Mouse (Mus musculus) myocyte (in vitro differentiated cells): Measurements from ENCODE around the gene Kctd17.

Experiments
- CEBPB ChIP-seq: IDR thresholded peaks from 2 replicates; pipeline ENCODE4 v1.6.1; 2011; ENCODE audit warnings: mild to moderate bottlenecking, moderate library complexity; ENCODE audit not compliant: poor library complexity, insufficient read depth, severe bottlenecking
- E2F4 ChIP-seq: IDR thresholded peaks from one replicate; pipeline ENCODE4 v1.6.1; 2011; ENCODE audit warnings: mild to moderate bottlenecking, control low read depth, moderate library complexity; ENCODE audit not compliant: insufficient read depth
- MAX ChIP-seq: IDR thresholded peaks from one replicate; pipeline ENCODE4 v1.6.1; 2011; ENCODE audit warnings: low read depth, mild to moderate bottlenecking, control low read depth
- MYOD1 ChIP-seq, 3 experiments: IDR thresholded peaks; one replicate each; pipeline ENCODE4 v1.6.1; 2011; ENCODE audit warnings: control low read depth in 2 of 3, low read depth in 2 of 3, mild to moderate bottlenecking in 2 of 3, moderate library complexity in 1 of 3; ENCODE audit not compliant: insufficient read length in 2 of 3, control insufficient read depth in 1 of 3
- MYOG ChIP-seq, 3 experiments: IDR thresholded peaks; one replicate each; pipeline ENCODE4 v1.6.1; 2011; ENCODE audit warnings: control low read depth in 2 of 3, low read depth in 2 of 3, mild to moderate bottlenecking in 2 of 3; ENCODE audit not compliant: insufficient read length in 2 of 3, control insufficient read depth in 1 of 3, insufficient read depth in 1 of 3
- POLR2A ChIP-seq: IDR thresholded peaks from one replicate; pipeline ENCODE4 v1.6.1; 2011; ENCODE audit warnings: low read depth, mild to moderate bottlenecking, control low read depth, moderate library complexity; ENCODE audit not compliant: insufficient read length
- POLR2AphosphoS2 ChIP-seq: IDR thresholded peaks from one replicate; pipeline ENCODE4 v1.6.1; 2011; ENCODE audit warnings: low read depth, control low read depth; ENCODE audit not compliant: insufficient read length
- REST ChIP-seq: IDR thresholded peaks from one replicate; pipeline ENCODE4 v1.6.1; 2011; ENCODE audit warnings: mild to moderate bottlenecking, control low read depth, moderate library complexity; ENCODE audit not compliant: insufficient read depth, insufficient read length
- SRF ChIP-seq: IDR thresholded peaks from one replicate; pipeline ENCODE4 v1.6.1; 2011; ENCODE audit warnings: low read depth; ENCODE audit not compliant: control insufficient read depth, insufficient read length
- TCF12 ChIP-seq: IDR thresholded peaks from one replicate; pipeline ENCODE4 v1.6.1; 2011; ENCODE audit warnings: mild to moderate bottlenecking, control low read depth; ENCODE audit not compliant: poor library complexity, insufficient read depth, severe bottlenecking
- TCF3 ChIP-seq: IDR thresholded peaks from one replicate; pipeline ENCODE4 v1.6.1; 2011; ENCODE audit warnings: low read depth, control low read depth; ENCODE audit not compliant: insufficient read length
- USF1 ChIP-seq: IDR thresholded peaks from one replicate; pipeline ENCODE4 v1.6.1; 2011; ENCODE audit warnings: low read depth, mild to moderate bottlenecking, control low read depth, moderate library complexity

- TF ChIP-seq USF1 (no peak), REST (no peak), POLR2A (no peak), MAX (no peak), MYOD1 (IDR thresholded peaks at IDR 0.05; ENCODE audit: control insufficient read depth in 1 of 3, insufficient read length in 2 of 3, low read depth in 2 of 3) (no peak), POLR2AphosphoS2 (no peak), TCF12 (no peak), CEBPB (no peak), MYOG (IDR thresholded peaks at IDR 0.05; ENCODE audit: control insufficient read depth in 1 of 3, insufficient read depth in 1 of 3, insufficient read length in 2 of 3, low read depth in 2 of 3) (no peak), SRF (no peak), E2F4 (no peak), TCF3 (no peak)
Observed at GRCm38 (mm10) chr15:78487066-78487465, 58.7 kb downstream of the Kctd17 start.
